Mouse (Mus musculus) neural tube, embryonic 11.5 days (tissue): ENCODE measurements around the gene Spcs2. TPM values are rescaled to one million over a fixed set of nuclear protein-coding genes. Genes with fewer than 3 reads are reported as not detected.

Source experiments
- ATAC-seq: fragments of 200-750 bp; cut with Nextera tagmentation; 2 replicates; pipeline ENCODE4 v1.8.0; 2017; ENCODE audit warnings: moderate number of reproducible peaks, mild to moderate bottlenecking, moderate TSS enrichment, moderate library complexity; ENCODE audit not compliant: insufficient read depth, low FRiP score, low TSS enrichment
- DNase-seq: peaks from one replicate; pipeline ENCODE4 v3.0.0-alpha.2; 2015; ENCODE audit warnings: low spot score
- H3K27ac ChIP-seq: fragments of 300-500 bp; sonication (generic); 2 replicates; pipeline ENCODE4 v1.5.1; 2014; ENCODE audit warnings: low read depth, mild to moderate bottlenecking, low read length
- H3K27me3 ChIP-seq: fragments of 300-500 bp; sonication (generic); 2 replicates; pipeline ENCODE4 v1.6.1; 2014; ENCODE audit warnings: mild to moderate bottlenecking, low read length, mixed read lengths; ENCODE audit not compliant: control insufficient read depth, insufficient read depth
- H3K36me3 ChIP-seq: fragments of 300-500 bp; sonication (generic); 2 replicates; pipeline ENCODE4 v1.6.1; 2014; ENCODE audit warnings: mild to moderate bottlenecking, low read length, moderate library complexity, mixed read lengths; ENCODE audit not compliant: control insufficient read depth, insufficient read depth
- H3K4me1 ChIP-seq: fragments of 300-500 bp; sonication (generic); 2 replicates; pipeline ENCODE4 v1.6.1; 2014; ENCODE audit warnings: low read length, mixed read lengths; ENCODE audit not compliant: control insufficient read depth, insufficient read depth
- H3K4me2 ChIP-seq: fragments of 300-500 bp; sonication (generic); 2 replicates; pipeline ENCODE4 v1.6.1; 2014; ENCODE audit warnings: low read depth, mild to moderate bottlenecking, moderate library complexity
- H3K4me3 ChIP-seq: fragments of 300-500 bp; sonication (generic); 2 replicates; pipeline ENCODE4 v1.5.1; 2014; ENCODE audit warnings: low read depth, low read length
- H3K9ac ChIP-seq: fragments of 300-500 bp; sonication (generic); 2 replicates; pipeline ENCODE4 v1.6.1; 2014; ENCODE audit warnings: mild to moderate bottlenecking, low read length
- H3K9me3 ChIP-seq: fragments of 300-500 bp; sonication (generic); 2 replicates; pipeline ENCODE4 v1.6.1; 2016; ENCODE audit warnings: low read length; ENCODE audit not compliant: control insufficient read depth
- WGBS: fragments of 180-500 bp; shearing (Covaris S2); extraction: QIAGEN DNeasy Blood & Tissue Kit; methylation state at CpG from one replicate; pipeline ENCODE4 v1.1.7; 2014; 5-methylcytosine and 5-hydroxymethylcytosine counted together
- polyA plus RNA-seq: library from polyadenylated mRNA; unstranded; fragments of >200 nt; fragmentation: Nextera tagmentation; extraction: Ambion mirVana; gene quantifications from 2 replicates; pipeline ENCODE4 v1.2.1, GENCODE M21; 2014

Gene Spcs2
- polyA plus RNA-seq, 1 experiment from 2014 or later: 345 TPM

GRCm38 (mm10) chr7:99788563-99788962 is 74.7 kb downstream of the Spcs2 start:
- Histone ChIP-seq H3K36me3 (no peaks in the 10 kb centered on the region), H3K4me1 (no peaks in the 10 kb centered on the region), H3K4me2 (no peak overlapping the region), H3K9ac (no peak overlapping the region), H3K27me3 (no peaks in the 10 kb centered on the region), H3K9me3 (no peaks in the 10 kb centered on the region), H3K4me3 (no peak overlapping the region), H3K27ac (no peak overlapping the region)
- no peak for ATAC-seq
- 32% methylated on average over 5 of the region's 5 CpGs for WGBS
- no peak for DNase-seq

DNA sequence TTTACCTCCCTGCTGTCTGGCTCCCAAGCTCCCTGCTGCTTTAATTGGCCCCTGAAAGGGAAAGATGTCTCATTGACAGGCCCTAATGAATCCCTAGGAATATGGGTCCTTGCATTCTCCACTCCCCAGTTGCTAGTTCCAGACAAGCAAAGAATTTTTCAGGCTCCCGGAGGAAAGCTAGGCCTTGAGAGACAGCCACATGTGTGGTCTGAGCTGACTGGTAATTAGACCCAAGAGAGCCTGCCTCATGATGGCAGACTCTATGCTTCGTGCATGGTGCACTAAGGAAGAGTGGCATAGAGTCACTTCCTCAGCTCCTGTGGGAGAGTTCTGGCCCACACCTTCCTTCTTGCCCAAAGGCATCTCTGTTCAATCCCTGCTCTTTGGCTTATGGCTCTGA is 75.3 kb downstream of the Spcs2 start:
- Histone ChIP-seq H3K27me3 (no peaks in the 10 kb centered on the region), H3K36me3 (no peaks in the 10 kb centered on the region), H3K4me1 (no peaks in the 10 kb centered on the region), H3K4me3 (no peak overlapping the region), H3K9me3 (no peaks in the 10 kb centered on the region), H3K9ac (no peak overlapping the region), H3K27ac (no peak overlapping the region), H3K4me2 (no peak overlapping the region)
- ATAC-seq (no peak), DNase-seq (no peak)
- WGBS: 34% methylated on average over 2 of the region's 2 CpGs

Other genes starting within 250 kb of the Spcs2 start
- gene Tpbgl, start 236.4 kb downstream of the Spcs2 start, polyA plus RNA-seq: 1.1 and 1.4 TPM in 2 replicates
- gene Slco2b1, start 152.1 kb downstream of the Spcs2 start, polyA plus RNA-seq: 2.8 and 3.4 TPM in 2 replicates
- not detected in 2 replicates for gene Olfr520, start 133.2 kb downstream of the Spcs2 start, polyA plus RNA-seq
- gene Olfr521, start 100.0 kb downstream of the Spcs2 start, polyA plus RNA-seq: not detected in 2 replicates
- gene Neu3, start 35.0 kb downstream of the Spcs2 start, polyA plus RNA-seq: 2.0 and 2.1 TPM in 2 replicates
- gene Xrra1, start 4.3 kb downstream of the Spcs2 start, polyA plus RNA-seq: 0.36 and 0.46 TPM in 2 replicates
- 7.0 and 7.8 TPM in 2 replicates for gene Rnf169, start 117.0 kb upstream of the Spcs2 start, polyA plus RNA-seq
- 0.20 and 0.69 TPM in 2 replicates for gene Chrdl2, start 142.7 kb upstream of the Spcs2 start, polyA plus RNA-seq